10 mouse cellular contexts compared by ENCODE assay signal in the genomic region with DNA sequence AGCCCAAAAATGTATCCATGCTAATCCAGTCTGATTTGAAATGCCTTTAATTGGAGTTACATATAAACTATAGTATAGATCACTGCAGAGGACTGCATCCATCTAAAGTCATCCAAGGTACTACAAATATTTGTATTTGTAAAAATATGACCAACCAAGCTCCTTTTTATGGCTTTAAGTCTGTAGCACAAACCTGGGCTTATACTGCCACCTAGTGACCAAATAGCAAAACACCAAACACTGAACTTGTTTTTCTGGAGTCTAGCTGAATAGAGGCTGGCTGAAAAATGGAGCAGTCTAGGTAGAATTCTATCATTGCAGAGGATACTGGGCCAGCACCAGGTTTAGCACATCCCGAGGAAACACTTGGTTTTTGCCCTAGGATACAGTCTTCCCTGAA. TPM values are rescaled to one million over a fixed set of nuclear protein-coding genes. Genes with fewer than 3 reads are reported as not detected.
A peak's percentile ranks its signal among the peaks of the same experiment; 100 is the strongest.
DNase-seq lines count a peak whose midpoint lies in the region; ATAC-seq lines count a peak whose summit lies in the region.
"Had no signal": no experiment of that assay in that cellular context is flagged by ENCODE, and none has a peak within 500 bp of the region (broad histone marks: within the 10 kb centered on the region; RNA-seq: fewer than 3 reads in every experiment).

No protein-coding gene starts in this region.

- no peak overlapping the region for H3K27ac ChIP-seq in forebrain, embryonic 13.5 days
- H3K27ac ChIP-seq in forebrain, embryonic 12.5 days = no peak overlapping the region
- H3K27ac ChIP-seq in midbrain, embryonic 11.5 days (ENCODE audit: low read depth, low read length) = no peak overlapping the region
- H3K27ac ChIP-seq in midbrain, embryonic 10.5 days (replicated peaks) = no peak overlapping the region
- no peak overlapping the region for H3K27ac ChIP-seq in hindbrain, embryonic 16.5 days (ENCODE audit: low read depth, low read length)
- H3K27ac ChIP-seq: neural tube, embryonic 12.5 days had no signal

- no peaks in the 10 kb centered on the region for H3K9me3 ChIP-seq in forebrain, embryonic 13.5 days (replicated peaks)
- H3K9me3 ChIP-seq in forebrain, embryonic 12.5 days = no peaks in the 10 kb centered on the region
- H3K9me3 ChIP-seq in midbrain, embryonic 11.5 days (ENCODE audit: control insufficient read depth, low read length) = no peaks in the 10 kb centered on the region
- no peaks in the 10 kb centered on the region for H3K9me3 ChIP-seq in midbrain, embryonic 10.5 days (replicated peaks)
- H3K9me3 ChIP-seq in hindbrain, embryonic 16.5 days (ENCODE audit: control insufficient read depth, low read length) = no peaks in the 10 kb centered on the region
- H3K9me3 ChIP-seq: neural tube, embryonic 12.5 days had no signal

- WGBS in forebrain, embryonic 13.5 days = 0% methylated on average over 1 of the region's 1 CpGs
- WGBS in forebrain, embryonic 12.5 days = 0% methylated on average over 1 of the region's 1 CpGs
- WGBS in midbrain, embryonic 11.5 days = 4% methylated on average over 1 of the region's 1 CpGs
- 6% methylated on average over 1 of the region's 1 CpGs for WGBS in midbrain, embryonic 10.5 days
- WGBS in hindbrain, embryonic 16.5 days = 0% methylated on average over 1 of the region's 1 CpGs

- no peak overlapping the region for H3K9ac ChIP-seq in forebrain, embryonic 13.5 days
- H3K9ac ChIP-seq in forebrain, embryonic 12.5 days = no peak overlapping the region
- no peak overlapping the region for H3K9ac ChIP-seq in midbrain, embryonic 11.5 days (ENCODE audit: low read length)
- no peak overlapping the region for H3K9ac ChIP-seq in hindbrain, embryonic 16.5 days (ENCODE audit: low read depth, low read length)
- H3K9ac ChIP-seq: neural tube, embryonic 12.5 days had no signal

- no peak overlapping the region for H3K4me2 ChIP-seq in forebrain, embryonic 13.5 days
- no peak overlapping the region for H3K4me2 ChIP-seq in forebrain, embryonic 12.5 days
- no peak overlapping the region for H3K4me2 ChIP-seq in midbrain, embryonic 11.5 days
- no peak overlapping the region for H3K4me2 ChIP-seq in hindbrain, embryonic 16.5 days (ENCODE audit: low read length)
- H3K4me2 ChIP-seq: neural tube, embryonic 12.5 days had no signal

- H3K4me3 ChIP-seq in forebrain, embryonic 13.5 days = no peak overlapping the region
- H3K4me3 ChIP-seq in forebrain, embryonic 12.5 days (replicated peaks) = no peak overlapping the region
- no peak overlapping the region for H3K4me3 ChIP-seq in midbrain, embryonic 11.5 days (ENCODE audit: low read depth, low read length)
- H3K4me3 ChIP-seq in midbrain, embryonic 10.5 days = no peak overlapping the region
- no peak overlapping the region for H3K4me3 ChIP-seq in hindbrain, embryonic 16.5 days (ENCODE audit: low read length)
- H3K4me3 ChIP-seq: neural tube, embryonic 12.5 days had no signal

- 0 out of 2 replicates have a peak, but pooled peaks have one; percentile 30 for ATAC-seq in forebrain, embryonic 13.5 days
- ATAC-seq in forebrain, embryonic 12.5 days (ENCODE audit: low FRiP score) = no peak
- ATAC-seq in midbrain, embryonic 11.5 days (ENCODE audit: low FRiP score) = no peak
- peak; percentile 24; the same call in 1 of the 2 replicates for ATAC-seq in hindbrain, embryonic 16.5 days
- ATAC-seq in monocyte, adult 5-6 weeks (replicated peaks; ENCODE audit: insufficient number of reproducible peaks, low FRiP score, low TSS enrichment, poor library complexity, severe bottlenecking) = no peak

- H3K27me3 ChIP-seq in forebrain, embryonic 13.5 days = peaks cover 34% of the 10 kb centered on the region
- peaks cover 54% of the 10 kb centered on the region for H3K27me3 ChIP-seq in forebrain, embryonic 12.5 days
- peaks cover 29% of the 10 kb centered on the region for H3K27me3 ChIP-seq in midbrain, embryonic 11.5 days (ENCODE audit: control insufficient read depth, insufficient read depth, low read length)
- H3K27me3 ChIP-seq in midbrain, embryonic 10.5 days (ENCODE audit: low read depth, poor library complexity, severe bottlenecking) = peaks cover 95% of the 10 kb centered on the region
- H3K27me3 ChIP-seq in hindbrain, embryonic 16.5 days (replicated peaks; ENCODE audit: control insufficient read depth, insufficient read depth, low read length) = peaks cover 10% of the 10 kb centered on the region

- H3K36me3 ChIP-seq in forebrain, embryonic 13.5 days (ENCODE audit: poor library complexity, severe bottlenecking) = no peaks in the 10 kb centered on the region
- no peaks in the 10 kb centered on the region for H3K36me3 ChIP-seq in forebrain, embryonic 12.5 days (replicated peaks)
- H3K36me3 ChIP-seq in midbrain, embryonic 11.5 days (ENCODE audit: control insufficient read depth, insufficient read depth, low read length) = no peaks in the 10 kb centered on the region
- H3K36me3 ChIP-seq in midbrain, embryonic 10.5 days = no peaks in the 10 kb centered on the region
- H3K36me3 ChIP-seq in hindbrain, embryonic 16.5 days (ENCODE audit: control insufficient read depth, insufficient read depth, low read length) = no peaks in the 10 kb centered on the region
- H3K36me3 ChIP-seq: neural tube, embryonic 12.5 days had no signal

- peak; percentile 89 for DNase-seq in midbrain, embryonic 11.5 days (ENCODE audit: low spot score, missing footprints)
- no peak for DNase-seq in midbrain, embryonic 10.5 days (ENCODE audit: low spot score)
- DNase-seq in c-Kit-positive CD71-positive TER-119-positive erythroid progenitor cells, embryonic 14.5 days (ENCODE audit: low spot score) = peak; percentile 55
- peak; percentile 20 for DNase-seq in retina, adult 2 months (ENCODE audit: low read depth, low spot score)

- no peaks in the 10 kb centered on the region for H3K4me1 ChIP-seq in forebrain, embryonic 13.5 days
- no peaks in the 10 kb centered on the region for H3K4me1 ChIP-seq in forebrain, embryonic 12.5 days
- H3K4me1 ChIP-seq in midbrain, embryonic 11.5 days (ENCODE audit: control insufficient read depth, insufficient read depth, low read length) = no peaks in the 10 kb centered on the region
- H3K4me1 ChIP-seq in midbrain, embryonic 10.5 days = peaks cover 10% of the 10 kb centered on the region
- H3K4me1 ChIP-seq in hindbrain, embryonic 16.5 days (ENCODE audit: control insufficient read depth, insufficient read depth, low read depth, low read length) = no peaks in the 10 kb centered on the region
- H3K4me1 ChIP-seq: neural tube, embryonic 12.5 days had no signal

RNA-seq across cellular contexts. Expression of gene Gm26992, which starts 19.0 kb away (rescaled TPM):
- not detected in 2 replicates for polyA plus RNA-seq in forebrain, embryonic 13.5 days (2015; fragmentation: Nextera tagmentation; extraction: Ambion mirVana)
- polyA plus RNA-seq in forebrain, embryonic 12.5 days (2016; fragmentation: Nextera tagmentation; extraction: Ambion mirVana) = not detected in 2 replicates
- polyA plus RNA-seq in midbrain, embryonic 11.5 days (2014; fragmentation: Nextera tagmentation; extraction: Ambion mirVana) = not detected in 2 replicates
- polyA plus RNA-seq in midbrain, embryonic 10.5 days (2016; fragmentation: Nextera tagmentation; extraction: Ambion mirVana) = not detected in 2 replicates
- polyA plus RNA-seq in hindbrain, embryonic 16.5 days (2015; fragmentation: Nextera tagmentation; extraction: Ambion mirVana) = not detected in 2 replicates
- not detected in 3 replicates for total RNA-seq in monocyte, adult 5-6 weeks (2017)
- total RNA-seq: heart, postnatal 36 days had no signal
- polyA plus RNA-seq: neural tube, embryonic 12.5 days had no signal

RNA-seq across cellular contexts. Expression of gene Tsx, which starts 26.5 kb away (rescaled TPM):
- 0.38 and 0.77 TPM in 2 replicates for polyA plus RNA-seq in forebrain, embryonic 13.5 days (2015; fragmentation: Nextera tagmentation; extraction: Ambion mirVana)
- 0.49 TPM in 1 of 2 replicates, not detected in the other for polyA plus RNA-seq in forebrain, embryonic 12.5 days (2016; fragmentation: Nextera tagmentation; extraction: Ambion mirVana)
- 0.29 and 0.34 TPM in 2 replicates for polyA plus RNA-seq in midbrain, embryonic 11.5 days (2014; fragmentation: Nextera tagmentation; extraction: Ambion mirVana)
- polyA plus RNA-seq in midbrain, embryonic 10.5 days (2016; fragmentation: Nextera tagmentation; extraction: Ambion mirVana) = 0.34 and 0.35 TPM in 2 replicates
- 0.20 TPM in 2 replicates for polyA plus RNA-seq in hindbrain, embryonic 16.5 days (2015; fragmentation: Nextera tagmentation; extraction: Ambion mirVana)
- not detected in 3 replicates for total RNA-seq in monocyte, adult 5-6 weeks (2017)
- total RNA-seq: heart, postnatal 36 days had no signal

Comparison
In these comparisons a context has a peak if more than half of its experiments do, and no peak if none do; other contexts are left out.
1. ATAC-seq: peak in forebrain, embryonic 13.5 days (single experiment) and hindbrain, embryonic 16.5 days (single experiment); none in forebrain, embryonic 12.5 days (single experiment), midbrain, embryonic 11.5 days (single experiment) and monocyte, adult 5-6 weeks (single experiment).